Mouse (Mus musculus) ES-E14 (cell line): ENCODE data around the gene Wnt1. TPM values are rescaled to one million over a fixed set of nuclear protein-coding genes. Genes with fewer than 3 reads are reported as not detected.

ENCODE experiments used
- DNase-seq: peaks from one replicate; pipeline ENCODE4 v3.0.0-alpha.2; 2013; ENCODE audit warnings: low read depth, low spot score
- H3K27ac ChIP-seq: 2 replicates; pipeline ENCODE4 v1.5.1; 2012; ENCODE audit warnings: low read depth, mild to moderate bottlenecking, low read length, moderate library complexity, mixed read lengths; ENCODE audit not compliant: poor library complexity, insufficient read depth, severe bottlenecking
- H3K36me3 ChIP-seq: 2 replicates; pipeline ENCODE4 v1.6.1; 2012; ENCODE audit warnings: mild to moderate bottlenecking, low read length, moderate library complexity, mixed read lengths; ENCODE audit not compliant: control insufficient read depth, poor library complexity, insufficient read depth, severe bottlenecking
- H3K4me1 ChIP-seq, 2 experiments: fragments of 150-350 bp in 1 of 2; sonication (generic) in 1 of 2; 2 replicates each; pipeline ENCODE4 v1.6.1; 2012; ENCODE audit warnings: low read length in 2 of 2, mild to moderate bottlenecking in 1 of 2, mixed read lengths in 1 of 2; ENCODE audit not compliant: control insufficient read depth in 2 of 2, insufficient read depth in 2 of 2, poor library complexity in 1 of 2
- H3K4me3 ChIP-seq, 2 experiments: fragments of 150-350 bp in 1 of 2; sonication (generic) in 1 of 2; 2 replicates each; pipeline ENCODE4 v1.5.1; 2012; ENCODE audit warnings: low read length in 2 of 2, low read depth in 1 of 2, mild to moderate bottlenecking in 1 of 2, mixed read lengths in 1 of 2; ENCODE audit not compliant: insufficient read depth in 1 of 2, poor library complexity in 1 of 2, severe bottlenecking in 1 of 2
- H3K9ac ChIP-seq: 2 replicates; pipeline ENCODE4 v1.6.1; 2012; ENCODE audit warnings: low read depth, mild to moderate bottlenecking, low read length, mixed read lengths; ENCODE audit not compliant: poor library complexity, insufficient read depth, severe bottlenecking
- H3K9me3 ChIP-seq: fragments of 150-350 bp; sonication (generic); 2 replicates; pipeline ENCODE4 v1.6.1; 2012; ENCODE audit warnings: low read depth, mild to moderate bottlenecking, low read length; ENCODE audit not compliant: control insufficient read depth, insufficient read depth
- CHD2 ChIP-seq: IDR thresholded peaks from 2 replicates; pipeline ENCODE4 v1.6.1; 2014; ENCODE audit warnings: mild to moderate bottlenecking, low read depth, low read length, inconsistent platforms
- HCFC1 ChIP-seq: IDR thresholded peaks from 2 replicates; pipeline ENCODE4 v1.6.1; 2012; ENCODE audit warnings: low read length, inconsistent platforms, borderline replicate concordance; ENCODE audit not compliant: insufficient read depth
- MAFK ChIP-seq: IDR thresholded peaks from 2 replicates; pipeline ENCODE4 v1.6.1; 2014; ENCODE audit warnings: mild to moderate bottlenecking, low read depth, low read length, inconsistent platforms; ENCODE audit not compliant: insufficient read depth
- ZC3H11A ChIP-seq: IDR thresholded peaks from 2 replicates; pipeline ENCODE4 v1.6.1; 2012; ENCODE audit warnings: low read depth, mild to moderate bottlenecking, inconsistent platforms, low read length, borderline replicate concordance
- ZNF384 ChIP-seq: IDR thresholded peaks from 2 replicates; pipeline ENCODE4 v1.6.1; 2012; ENCODE audit warnings: low read depth, low read length, inconsistent platforms
- in situ Hi-C, 2 experiments: fragments of 600-800 bp; cut with MboI; formaldehyde crosslinking; loops; one replicate each; pipeline ENCODE4 v1.15.1; 2025; ENCODE audit warnings: low sequenced_read_pairs in 2 of 2, inconsistent platforms in 1 of 2; ENCODE audit not compliant: unreplicated experiment in 2 of 2
- total RNA-seq: library from RNA; depleted of rRNA; stranded (reverse); fragments of 300-350 nt; gene quantifications from 2 replicates; pipeline ENCODE4 v1.2.3, GENCODE M21; 2012

Gene Wnt1
- total RNA-seq, 1 experiment = not detected

GRCm38 (mm10) chr15:98778806-98779205, 10.9 kb upstream of the Wnt1 start:
- Histone ChIP-seq H3K4me1 (peaks cover 0 to 15% of the 10 kb centered on the region in 2 experiments; a peak in 1 of 4 replicates), H3K36me3 (no peaks in the 10 kb centered on the region), H3K9me3 (no peaks in the 10 kb centered on the region), H3K9ac (no peak overlapping the region), H3K27ac (no peak overlapping the region), H3K4me3 (no peak overlapping the region)
- in situ Hi-C loops = loop anchor here (5.0 to 25.0 kb wide), 2 partner anchors 308 to 318 kb away; partner anchors contain the start of genes C1ql4 (in 1 of the 2) and Dnajc22 (in 1 of the 2)
- TF ChIP-seq MAFK (no peak), HCFC1 (no peak), ZC3H11A (no peak), CHD2 (no peak), ZNF384 (no peak)
- no peak for DNase-seq

- no peak overlapping the region for H3K4me3 ChIP-seq
- H3K36me3 ChIP-seq = no peaks in the 10 kb centered on the region
- H3K9me3 ChIP-seq = no peaks in the 10 kb centered on the region
- in situ Hi-C loops = loop anchor here in 1 of 2 experiments (25.0 kb wide), 1 partner anchor 307 kb away; the partner anchor contains the start of genes C1ql4 and Dnajc22
- DNase-seq = no peak
- no peak overlapping the region for H3K9ac ChIP-seq
- no peak overlapping the region for H3K27ac ChIP-seq
- H3K4me1 ChIP-seq = peaks cover 0 to 13% of the 10 kb centered on the region in 2 experiments; a peak in 1 of 4 replicates
- TF ChIP-seq ZC3H11A (no peak), HCFC1 (no peak), ZNF384 (no peak), MAFK (no peak), CHD2 (no peak)
Measured at GRCm38 (mm10) chr15:98780075-98780474, 9.6 kb upstream of the Wnt1 start.

GRCm38 (mm10) chr15:98780573-98780972, 9.1 kb upstream of the Wnt1 start:
- Histone ChIP-seq H3K4me1 (peaks cover 0 to 13% of the 10 kb centered on the region in 2 experiments; a peak in 1 of 4 replicates), H3K36me3 (no peaks in the 10 kb centered on the region), H3K9me3 (no peaks in the 10 kb centered on the region), H3K27ac (no peak overlapping the region), H3K4me3 (no peak overlapping the region), H3K9ac (no peak overlapping the region)
- no peak for DNase-seq
- TF ChIP-seq MAFK (no peak), ZNF384 (no peak), ZC3H11A (no peak), HCFC1 (no peak), CHD2 (no peak)
- in situ Hi-C loops = loop anchor here in 1 of 2 experiments (25.0 kb wide), 1 partner anchor 307 kb away; the partner anchor contains the start of genes C1ql4 and Dnajc22

- no peak for DNase-seq
- Histone ChIP-seq H3K9ac (no peak overlapping the region), H3K27ac (no peak overlapping the region), H3K4me3 (no peak overlapping the region), H3K36me3 (no peaks in the 10 kb centered on the region), H3K9me3 (no peaks in the 10 kb centered on the region), H3K4me1 (0 out of 4 replicates have a peak, but pooled peaks cover 0 to 9% of the 10 kb centered on the region in 2 experiments)
- no peak for TF ChIP-seq ZNF384
- TF ChIP-seq ZC3H11A = no peak
- TF ChIP-seq CHD2 = no peak
- no peak for TF ChIP-seq MAFK
- TF ChIP-seq HCFC1 = no peak
- in situ Hi-C loops = loop anchor here in 1 of 2 experiments (25.0 kb wide), 1 partner anchor 306 kb away; the partner anchor contains the start of genes C1ql4 and Dnajc22
Measured at GRCm38 (mm10) chr15:98781166-98781565, 8.5 kb upstream of the Wnt1 start.
